Mouse (Mus musculus) heart, embryonic 11.5 days (tissue): ENCODE data around the gene Prl7c1. TPM values are rescaled to one million over a fixed set of nuclear protein-coding genes. Genes with fewer than 3 reads are reported as not detected.
"Not testable (repeated sequence)": the region's sequence is repeated elsewhere in the genome, so short reads cannot be mapped to it uniquely, and the experiment has no call there.

Source experiments
- ATAC-seq: fragments of 200-750 bp; cut with Nextera tagmentation; replicated peaks from 2 replicates; pipeline ENCODE4 v1.8.0; 2017; ENCODE audit warnings: moderate library complexity; ENCODE audit not compliant: insufficient number of reproducible peaks, low FRiP score, low TSS enrichment
- H3K27ac ChIP-seq: fragments of 300-500 bp; sonication (generic); 2 replicates; pipeline ENCODE4 v1.5.1; 2014; ENCODE audit warnings: mild to moderate bottlenecking, low read depth, low read length
- H3K27me3 ChIP-seq: fragments of 300-500 bp; sonication (generic); 2 replicates; pipeline ENCODE4 v1.6.1; 2014; ENCODE audit warnings: mild to moderate bottlenecking, low read length, mixed read lengths; ENCODE audit not compliant: control insufficient read depth, insufficient read depth
- H3K36me3 ChIP-seq: fragments of 300-500 bp; sonication (generic); 2 replicates; pipeline ENCODE4 v1.6.1; 2014; ENCODE audit warnings: mild to moderate bottlenecking, low read length, moderate library complexity, mixed read lengths; ENCODE audit not compliant: control insufficient read depth, insufficient read depth
- H3K4me1 ChIP-seq: fragments of 300-500 bp; sonication (generic); 2 replicates; pipeline ENCODE4 v1.6.1; 2014; ENCODE audit warnings: low read length; ENCODE audit not compliant: control insufficient read depth, insufficient read depth
- H3K4me2 ChIP-seq: fragments of 300-500 bp; sonication (generic); 2 replicates; pipeline ENCODE4 v1.6.1; 2014; ENCODE audit warnings: mild to moderate bottlenecking, moderate library complexity
- H3K4me3 ChIP-seq: fragments of 300-500 bp; sonication (generic); 2 replicates; pipeline ENCODE4 v1.5.1; 2014; ENCODE audit warnings: low read depth, low read length
- H3K9ac ChIP-seq: fragments of 300-500 bp; sonication (generic); 2 replicates; pipeline ENCODE4 v1.6.1; 2014; ENCODE audit warnings: mild to moderate bottlenecking, low read depth, low read length, moderate library complexity
- H3K9me3 ChIP-seq: fragments of 300-500 bp; sonication (generic); replicated peaks from 2 replicates; pipeline ENCODE4 v1.6.1; 2016; ENCODE audit warnings: low read length; ENCODE audit not compliant: control insufficient read depth
- WGBS: fragments of 180-500 bp; shearing (Covaris S2); extraction: QIAGEN DNeasy Blood & Tissue Kit; methylation state at CpG from one replicate; pipeline ENCODE4 v1.1.7; 2014; ENCODE audit not compliant: insufficient replicate concordance; 5-methylcytosine and 5-hydroxymethylcytosine counted together
- polyA plus RNA-seq: library from polyadenylated mRNA; unstranded; fragments of >200 nt; fragmentation: Nextera tagmentation; extraction: Ambion mirVana; gene quantifications from 2 replicates; pipeline ENCODE4 v1.2.1, GENCODE M21; 2014

Gene Prl7c1
- not detected in 2 replicates for polyA plus RNA-seq

GRCm38 (mm10) chr13:27780704-27781103 lies at the start of gene Prl7c1:
Prl7c1 (minus strand) TSS chr13:27780804.
- not testable (repeated sequence) for H3K27ac ChIP-seq, H3K4me2 ChIP-seq, H3K27me3 ChIP-seq, H3K4me1 ChIP-seq, H3K9me3 ChIP-seq, ATAC-seq, H3K9ac ChIP-seq, H3K36me3 ChIP-seq, H3K4me3 ChIP-seq
- WGBS = 87% methylated on average over 2 of the region's 3 CpGs

- no peaks in the 10 kb centered on the region for H3K36me3 ChIP-seq
- H3K27ac ChIP-seq = no peak overlapping the region
- no peaks in the 10 kb centered on the region for H3K4me1 ChIP-seq
- H3K9me3 ChIP-seq = no peaks in the 10 kb centered on the region
- H3K9ac ChIP-seq = no peak overlapping the region
- WGBS = 82% methylated on average over 1 of the region's 1 CpGs
- H3K27me3 ChIP-seq = no peaks in the 10 kb centered on the region
- H3K4me2 ChIP-seq = no peak overlapping the region
- ATAC-seq = no peak
- H3K4me3 ChIP-seq = no peak overlapping the region
Measured at GRCm38 (mm10) chr13:27802765-27803164, 22.2 kb upstream of the Prl7c1 start.

GRCm38 (mm10) chr13:27801354-27801753 lies 20.8 kb upstream of the Prl7c1 start, which contains the start of gene Prl2a1:
Prl2a1 (plus strand) TSS chr13:27801654.
- H3K9me3 ChIP-seq = no peaks in the 10 kb centered on the region
- no peak within 1 kb of the TSS for H3K27ac ChIP-seq
- no peaks in the 10 kb centered on the region for H3K27me3 ChIP-seq
- no peak within 1 kb of the TSS for H3K4me2 ChIP-seq
- H3K9ac ChIP-seq = no peak within 1 kb of the TSS
- H3K4me3 ChIP-seq = no peak within 1 kb of the TSS
- 72% methylated on average over 1 of the region's 1 CpGs for WGBS
- ATAC-seq = no peak
- no peaks in the 10 kb centered on the region for H3K36me3 ChIP-seq
- H3K4me1 ChIP-seq = no peaks in the 10 kb centered on the region

- H3K4me3 ChIP-seq = no peak overlapping the region
- 72% methylated on average over 4 of the region's 4 CpGs for WGBS
- H3K27me3 ChIP-seq = no peaks in the 10 kb centered on the region
- H3K4me2 ChIP-seq = no peak overlapping the region
- no peaks in the 10 kb centered on the region for H3K9me3 ChIP-seq
- no peaks in the 10 kb centered on the region for H3K36me3 ChIP-seq
- H3K27ac ChIP-seq = no peak overlapping the region
- no peak for ATAC-seq
- H3K4me1 ChIP-seq = no peaks in the 10 kb centered on the region
- H3K9ac ChIP-seq = no peak overlapping the region
Measured at GRCm38 (mm10) chr13:27799303-27799702, 18.7 kb upstream of the Prl7c1 start.

GRCm38 (mm10) chr13:27734512-27735186 lies 46.0 kb downstream of the Prl7c1 start:
- H3K4me3 ChIP-seq = no peak overlapping the region
- WGBS = 77% methylated on average over 10 of the region's 10 CpGs
- H3K4me1 ChIP-seq = no peaks in the 10 kb centered on the region
- no peak overlapping the region for H3K9ac ChIP-seq
- no peak for ATAC-seq
- H3K9me3 ChIP-seq = no peaks in the 10 kb centered on the region
- H3K27ac ChIP-seq = no peak overlapping the region
- no peak overlapping the region for H3K4me2 ChIP-seq
- no peaks in the 10 kb centered on the region for H3K36me3 ChIP-seq
- H3K27me3 ChIP-seq = no peaks in the 10 kb centered on the region

GRCm38 (mm10) chr13:27730286-27730959 lies 50.2 kb downstream of the Prl7c1 start:
- ATAC-seq = not testable (repeated sequence)

GRCm38 (mm10) chr13:27725057-27725456 lies 55.5 kb downstream of the Prl7c1 start:
- not testable (repeated sequence) for H3K36me3 ChIP-seq, H3K9ac ChIP-seq, H3K4me3 ChIP-seq, ATAC-seq, H3K27me3 ChIP-seq, H3K4me1 ChIP-seq, H3K4me2 ChIP-seq, H3K9me3 ChIP-seq, H3K27ac ChIP-seq
- WGBS = 74% methylated on average over 3 of the region's 3 CpGs

More at GRCm38 (mm10) chr13:27730286-27730959, 50.2 kb downstream of the Prl7c1 start:
- H3K9ac ChIP-seq, H3K4me1 ChIP-seq, H3K27me3 ChIP-seq, H3K4me2 ChIP-seq, H3K36me3 ChIP-seq, H3K27ac ChIP-seq, H3K9me3 ChIP-seq, H3K4me3 ChIP-seq: not testable (repeated sequence)
- WGBS = 68% methylated on average over 5 of the region's 5 CpGs
